Mouse (Mus musculus): ENCODE data around the gene Kcnk4. TPM values are rescaled to one million over a fixed set of nuclear protein-coding genes. Genes with fewer than 3 reads are reported as not detected.
A peak's percentile ranks its signal among the peaks of the same experiment; 100 is the strongest.

Gene Kcnk4
- polyA plus RNA-seq, 1 experiment from 2014 or later: 0.46 TPM

DNA sequence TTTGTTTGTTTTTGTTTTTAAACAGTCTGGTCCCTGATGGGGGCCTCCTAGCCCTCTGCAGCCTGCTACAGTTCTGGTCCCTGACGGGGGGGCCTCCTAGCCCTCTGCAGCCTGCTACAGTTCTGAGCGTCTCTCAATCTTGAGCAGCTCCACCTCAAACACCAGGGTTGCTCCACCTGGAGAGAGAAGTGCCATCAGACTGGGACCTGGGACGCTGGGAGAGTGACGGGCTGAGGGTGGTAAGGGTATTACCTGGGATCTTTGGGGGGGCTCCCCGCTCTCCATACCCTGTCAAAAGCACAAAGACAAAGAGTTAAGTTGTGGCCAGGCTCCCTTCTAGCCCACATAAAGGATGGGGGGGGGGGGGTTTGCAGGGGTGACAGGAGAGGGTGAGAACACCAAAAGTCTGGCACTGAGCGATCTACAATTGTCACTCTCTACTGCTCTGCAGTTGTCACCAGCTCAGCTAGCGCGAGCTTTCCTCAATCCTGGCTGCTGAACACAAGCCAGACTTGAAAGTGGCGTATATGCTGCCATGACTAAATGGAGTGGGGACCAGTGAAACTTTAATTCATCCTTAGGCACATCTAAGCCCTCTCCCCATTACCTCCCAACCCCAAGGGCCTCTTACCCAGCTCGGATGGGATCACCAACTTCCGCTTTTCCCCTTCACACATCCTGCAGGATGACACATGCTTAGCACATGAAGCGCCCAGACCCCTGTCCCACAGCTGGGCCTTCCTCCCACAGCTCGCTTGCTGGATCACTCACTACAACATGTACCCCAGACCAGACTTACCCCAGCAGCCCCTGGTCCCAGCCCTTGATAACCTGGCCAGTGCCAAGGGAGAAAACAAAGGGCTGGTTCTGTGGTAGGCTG, 43.7 kb upstream of the Kcnk4 start:
- Histone ChIP-seq H3K27me3 (ENCODE audit: control insufficient read depth, insufficient read depth, low read length) (no peaks in the 10 kb centered on the region), H3K4me1 (ENCODE audit: control insufficient read depth, insufficient read depth, low read length) (peaks cover 44% of the 10 kb centered on the region), H3K27ac (ENCODE audit: low read depth, low read length) (peak overlapping the region; percentile 65; the same call in 1 of the 2 replicates), H3K4me2 (peak overlapping the region; percentile 94; the same call in 1 of the 2 replicates), H3K4me3 (ENCODE audit: low read depth, low read length) (peak overlapping the region; percentile 74; the same call in 1 of the 2 replicates), H3K9ac (ENCODE audit: low read depth, low read length) (peak overlapping the region; percentile 74; the same call in 1 of the 2 replicates), H3K9me3 (replicated peaks; ENCODE audit: control insufficient read depth, low read length) (no peaks in the 10 kb centered on the region), H3K36me3 (ENCODE audit: control insufficient read depth, insufficient read depth, low read length) (peaks cover 14% of the 10 kb centered on the region)
- 70% methylated on average over 13 of the region's 13 CpGs for WGBS (ENCODE audit: insufficient replicate concordance)
- ATAC-seq (replicated peaks; ENCODE audit: insufficient number of reproducible peaks, low FRiP score, low TSS enrichment): no peak

- Histone ChIP-seq H3K4me1 (ENCODE audit: control insufficient read depth, insufficient read depth, low read length) (peaks cover 47% of the 10 kb centered on the region), H3K27me3 (ENCODE audit: control insufficient read depth, insufficient read depth, low read length) (no peaks in the 10 kb centered on the region), H3K9me3 (replicated peaks; ENCODE audit: control insufficient read depth, low read length) (no peaks in the 10 kb centered on the region), H3K27ac (ENCODE audit: low read depth, low read length) (peak within 1 kb of the TSS; percentile 83), H3K9ac (ENCODE audit: low read depth, low read length) (peak within 1 kb of the TSS; percentile 83), H3K4me3 (ENCODE audit: low read depth, low read length) (peak within 1 kb of the TSS; percentile 65), H3K4me2 (peak within 1 kb of the TSS; percentile 90), H3K36me3 (ENCODE audit: control insufficient read depth, insufficient read depth, low read length) (peaks cover 7% of the 10 kb centered on the region)
- ATAC-seq (replicated peaks; ENCODE audit: insufficient number of reproducible peaks, low FRiP score, low TSS enrichment): no peak
- under 1% methylated on average over 16 of the region's 16 CpGs for WGBS (ENCODE audit: insufficient replicate concordance)
Measured at GRCm38 (mm10) chr19:6975537-6976521, 41.5 kb upstream of the Kcnk4 start, which contains the start of gene Plcb3. Gene Plcb3 (minus strand): TSS chr19:6976470.

- WGBS (ENCODE audit: insufficient replicate concordance): under 1% methylated on average over 60 of the region's 84 CpGs
- Histone ChIP-seq H3K4me2 (peak within 1 kb of the TSS; percentile 90), H3K4me1 (ENCODE audit: control insufficient read depth, insufficient read depth, low read length) (peaks cover 57% of the 10 kb centered on the region), H3K27ac (ENCODE audit: low read depth, low read length) (peak within 1 kb of the TSS; percentile 83), H3K9ac (ENCODE audit: low read depth, low read length) (peak within 1 kb of the TSS; percentile 83), H3K36me3 (ENCODE audit: control insufficient read depth, insufficient read depth, low read length) (peaks cover 7% of the 10 kb centered on the region), H3K27me3 (ENCODE audit: control insufficient read depth, insufficient read depth, low read length) (no peaks in the 10 kb centered on the region), H3K9me3 (replicated peaks; ENCODE audit: control insufficient read depth, low read length) (no peaks in the 10 kb centered on the region), H3K4me3 (ENCODE audit: low read depth, low read length) (peak within 1 kb of the TSS; percentile 65)
- ATAC-seq (replicated peaks; ENCODE audit: insufficient number of reproducible peaks, low FRiP score, low TSS enrichment): peak; percentile 67
Measured at GRCm38 (mm10) chr19:6974211-6975205, 40.2 kb upstream of the Kcnk4 start, which contains the start of gene Ppp1r14b. Gene Ppp1r14b (plus strand): TSS chr19:6974968.

DNA sequence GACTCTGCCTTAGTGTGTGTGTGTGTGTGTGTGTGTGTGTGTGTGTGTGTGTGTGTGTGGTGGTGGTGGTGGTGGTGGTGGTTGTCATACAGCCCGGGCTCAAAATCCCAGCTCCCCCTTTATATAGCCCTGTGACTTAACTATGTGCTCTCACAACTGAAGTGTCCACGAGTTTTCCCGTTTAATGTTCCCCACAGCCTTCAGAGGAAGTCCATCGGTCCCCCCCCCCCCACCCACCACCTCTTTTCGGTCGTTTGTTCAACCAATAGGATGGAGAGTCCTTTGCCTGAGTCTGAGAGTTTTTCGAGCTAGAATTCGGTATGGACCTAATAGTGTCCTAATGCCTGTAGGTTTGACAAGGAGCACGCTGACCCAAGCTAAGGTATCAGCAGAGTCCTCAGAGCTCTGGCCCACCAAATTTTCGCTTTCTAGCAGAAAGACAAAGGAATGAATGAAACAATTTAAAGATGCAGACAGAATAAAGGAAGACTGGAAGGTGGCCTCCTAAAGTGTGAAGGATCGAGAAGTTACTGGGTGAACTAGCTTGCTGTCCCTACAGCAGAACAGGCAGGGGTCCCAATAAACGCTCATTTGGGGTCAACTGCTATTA, 39.4 kb upstream of the Kcnk4 start:
- no peak for ATAC-seq (replicated peaks; ENCODE audit: insufficient number of reproducible peaks, low FRiP score, low TSS enrichment)
- Histone ChIP-seq H3K27ac (ENCODE audit: low read depth, low read length) (no peak overlapping the region; the same call in 1 of the 2 replicates), H3K36me3 (ENCODE audit: control insufficient read depth, insufficient read depth, low read length) (peaks cover 7% of the 10 kb centered on the region), H3K9me3 (replicated peaks; ENCODE audit: control insufficient read depth, low read length) (no peaks in the 10 kb centered on the region), H3K9ac (ENCODE audit: low read depth, low read length) (peak overlapping the region; percentile 71; the same call in 1 of the 2 replicates), H3K4me1 (ENCODE audit: control insufficient read depth, insufficient read depth, low read length) (peaks cover 54% of the 10 kb centered on the region), H3K27me3 (ENCODE audit: control insufficient read depth, insufficient read depth, low read length) (no peaks in the 10 kb centered on the region), H3K4me2 (peak overlapping the region; percentile 90), H3K4me3 (ENCODE audit: low read depth, low read length) (peak overlapping the region; percentile 65)
- 32% methylated on average over 12 of the region's 12 CpGs for WGBS (ENCODE audit: insufficient replicate concordance)

- H3K9me3 ChIP-seq (replicated peaks; ENCODE audit: control insufficient read depth, low read length): no peaks in the 10 kb centered on the region
- peaks cover 47% of the 10 kb centered on the region for H3K4me1 ChIP-seq (ENCODE audit: control insufficient read depth, insufficient read depth, low read length)
- ATAC-seq (replicated peaks; ENCODE audit: insufficient number of reproducible peaks, low FRiP score, low TSS enrichment): no peak
- 0 out of 2 replicates have a peak overlapping the region, but pooled peaks have one; percentile 18 for H3K9ac ChIP-seq (ENCODE audit: low read depth, low read length)
- H3K27me3 ChIP-seq (ENCODE audit: control insufficient read depth, insufficient read depth, low read length): no peaks in the 10 kb centered on the region
- no peak overlapping the region for H3K4me2 ChIP-seq
- no peak overlapping the region for H3K27ac ChIP-seq (ENCODE audit: low read depth, low read length)
- WGBS (ENCODE audit: insufficient replicate concordance): 83% methylated on average over 13 of the region's 13 CpGs
- peaks cover 2% of the 10 kb centered on the region for H3K36me3 ChIP-seq (ENCODE audit: control insufficient read depth, insufficient read depth, low read length)
- H3K4me3 ChIP-seq (ENCODE audit: low read depth, low read length): no peak overlapping the region
Measured at GRCm38 (mm10) chr19:6972247-6972917, 38.1 kb upstream of the Kcnk4 start.

DNA sequence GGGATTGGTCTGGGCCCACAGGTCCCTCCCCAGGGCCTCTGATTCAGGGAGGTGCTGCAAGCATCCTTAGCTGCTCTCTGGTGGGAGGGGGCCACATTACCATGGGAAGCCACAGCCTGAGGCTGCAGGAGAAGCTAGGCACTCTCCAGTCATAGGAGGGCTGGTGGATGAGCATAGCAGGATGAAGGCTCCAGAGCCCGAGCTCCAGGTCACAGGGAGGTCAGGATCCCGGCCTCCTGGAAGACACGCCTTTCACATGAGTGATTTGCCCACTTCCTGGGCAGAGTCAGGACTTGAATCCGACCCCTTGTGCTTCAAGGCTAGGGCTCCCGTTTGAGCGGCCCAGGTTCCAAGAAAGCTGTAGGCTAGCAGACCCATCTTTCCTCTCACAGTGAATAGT, 37.3 kb upstream of the Kcnk4 start:
- peak overlapping the region; percentile 42; the same call in 1 of the 2 replicates for H3K27ac ChIP-seq (ENCODE audit: low read depth, low read length)
- no peak overlapping the region for H3K4me2 ChIP-seq
- peaks cover 43% of the 10 kb centered on the region for H3K4me1 ChIP-seq (ENCODE audit: control insufficient read depth, insufficient read depth, low read length)
- H3K4me3 ChIP-seq (ENCODE audit: low read depth, low read length): no peak overlapping the region
- no peaks in the 10 kb centered on the region for H3K27me3 ChIP-seq (ENCODE audit: control insufficient read depth, insufficient read depth, low read length)
- 27% methylated on average over 6 of the region's 6 CpGs for WGBS (ENCODE audit: insufficient replicate concordance)
- ATAC-seq (replicated peaks; ENCODE audit: insufficient number of reproducible peaks, low FRiP score, low TSS enrichment): no peak
- 0 out of 2 replicates have a peak overlapping the region, but pooled peaks have one; percentile 23 for H3K9ac ChIP-seq (ENCODE audit: low read depth, low read length)
- no peaks in the 10 kb centered on the region for H3K9me3 ChIP-seq (replicated peaks; ENCODE audit: control insufficient read depth, low read length)
- no peaks in the 10 kb centered on the region for H3K36me3 ChIP-seq (ENCODE audit: control insufficient read depth, insufficient read depth, low read length)
